Comparison of ENCODE assay signal across 8 mouse cellular contexts in genomic region chr2:180346820-180347497, GRCm38 (mm10). TPM values are rescaled to one million over a fixed set of nuclear protein-coding genes. Genes with fewer than 3 reads are reported as not detected.
DNase-seq lines count a peak whose midpoint lies in the region; ATAC-seq and TF ChIP-seq lines count a peak whose summit lies in the region.

No protein-coding gene starts in this region.

- H3K36me3 ChIP-seq in hindbrain, embryonic 10.5 days: no peaks in the 10 kb centered on the region
- H3K36me3 ChIP-seq in lung, embryonic 16.5 days (ENCODE audit: control insufficient read depth, insufficient read depth, low read length): no peaks in the 10 kb centered on the region

- TF ChIP-seq POLR2A in cerebellum, adult 2 months (IDR thresholded peaks at IDR 0.05; ENCODE audit: borderline replicate concordance, insufficient read depth, low read length): no peak

- ATAC-seq in lung, embryonic 16.5 days (ENCODE audit: low read depth): peak; percentile 67

- H3K9me3 ChIP-seq in hindbrain, embryonic 10.5 days: no peaks in the 10 kb centered on the region
- no peaks in the 10 kb centered on the region for H3K9me3 ChIP-seq in lung, embryonic 16.5 days (ENCODE audit: control insufficient read depth, low read length)

- H3K4me1 ChIP-seq in cerebellum, adult 2 months (ENCODE audit: control insufficient read depth, insufficient read depth, low read length): no peaks in the 10 kb centered on the region
- H3K4me1 ChIP-seq in hindbrain, embryonic 10.5 days (replicated peaks): peaks cover 5% of the 10 kb centered on the region
- H3K4me1 ChIP-seq in lung, embryonic 16.5 days (replicated peaks; ENCODE audit: control insufficient read depth, insufficient read depth, low read length): peaks cover 34% of the 10 kb centered on the region

- H3K27me3 ChIP-seq in cerebellum, adult 2 months (ENCODE audit: control insufficient read depth, insufficient read depth, low read length): no peaks in the 10 kb centered on the region
- no peaks in the 10 kb centered on the region for H3K27me3 ChIP-seq in hindbrain, embryonic 10.5 days (ENCODE audit: insufficient read depth, poor library complexity, severe bottlenecking)
- H3K27me3 ChIP-seq in lung, embryonic 16.5 days (ENCODE audit: control insufficient read depth, insufficient read depth, low read depth, low read length): no peaks in the 10 kb centered on the region

- DNase-seq in MEL-GATA-1-ER (ENCODE audit: extremely low read depth, low read depth): peak; percentile 42
- peak; percentile 66 to 76 for DNase-seq in cerebellum, adult 2 months
- peak; percentile 81 for DNase-seq in forelimb bud, embryonic 11.5 days (ENCODE audit: low read depth, low spot score)
- DNase-seq in hindbrain, embryonic 10.5 days (ENCODE audit: low spot score): peak; percentile 85
- peak; percentile 55 to 81 for DNase-seq in layer of hippocampus, adult 8-10 months (ENCODE audit: low spot score in 2 of 2)
- DNase-seq in ovary, postnatal 10 days (ENCODE audit: low spot score): peak; percentile 58
- DNase-seq in thymus, postnatal 0 days (ENCODE audit: low spot score): peak; percentile 77

- no peak overlapping the region for H3K27ac ChIP-seq in cerebellum, adult 2 months (ENCODE audit: insufficient read depth, low read length)
- H3K27ac ChIP-seq in hindbrain, embryonic 10.5 days: peak overlapping the region; percentile 78
- no peak overlapping the region for H3K27ac ChIP-seq in lung, embryonic 16.5 days (ENCODE audit: low read length)

- H3K4me3 ChIP-seq in cerebellum, adult 2 months (replicated peaks; ENCODE audit: insufficient read depth, low read depth, low read length): no peak overlapping the region
- H3K4me3 ChIP-seq in hindbrain, embryonic 10.5 days: no peak overlapping the region
- no peak overlapping the region for H3K4me3 ChIP-seq in lung, embryonic 16.5 days (ENCODE audit: low read length)

- no peak overlapping the region for H3K4me2 ChIP-seq in lung, embryonic 16.5 days (ENCODE audit: low read depth, low read length)

- peak overlapping the region; percentile 5; the same call in 1 of the 2 replicates for H3K9ac ChIP-seq in lung, embryonic 16.5 days (ENCODE audit: low read length)

- peak; percentile 78 for TF ChIP-seq CTCF in cerebellum, adult 2 months (IDR thresholded peaks at IDR 0.05; ENCODE audit: borderline replicate concordance, insufficient read depth, low read depth, low read length)

- WGBS in cerebellum, adult 2 months: 25% methylated on average over 9 of the region's 9 CpGs
- WGBS in hindbrain, embryonic 10.5 days: 31% methylated on average over 9 of the region's 9 CpGs
- 22% methylated on average over 9 of the region's 9 CpGs for WGBS in lung, embryonic 16.5 days

RNA-seq across cellular contexts. Expression of gene Gata5, which starts 12.5 kb away (rescaled TPM):
- not detected in 2 replicates for polyA plus RNA-seq in cerebellum, adult 2 months (2012; rRNA removed)
- 0.25 TPM in 1 of 2 replicates, not detected in the other for polyA plus RNA-seq in hindbrain, embryonic 10.5 days (2016; fragmentation: Nextera tagmentation; extraction: Ambion mirVana)
- total RNA-seq in layer of hippocampus, adult 8-10 months (2022): not detected
- 23.2 and 25.3 TPM in 2 replicates for polyA plus RNA-seq in lung, embryonic 16.5 days (2015; fragmentation: Nextera tagmentation; extraction: Ambion mirVana)
- polyA plus RNA-seq in thymus, postnatal 0 days (2015; fragmentation: Nextera tagmentation; extraction: Ambion mirVana): not detected in 2 replicates

RNA-seq across cellular contexts. Expression of gene Rbbp8nl, which starts 57.3 kb away (rescaled TPM):
- polyA plus RNA-seq in cerebellum, adult 2 months (2012; rRNA removed): not detected in 2 replicates
- polyA plus RNA-seq in hindbrain, embryonic 10.5 days (2016; fragmentation: Nextera tagmentation; extraction: Ambion mirVana): 0.18 and 0.55 TPM in 2 replicates
- total RNA-seq in layer of hippocampus, adult 8-10 months (2022): not detected
- 2.7 and 2.8 TPM in 2 replicates for polyA plus RNA-seq in lung, embryonic 16.5 days (2015; fragmentation: Nextera tagmentation; extraction: Ambion mirVana)
- polyA plus RNA-seq in thymus, postnatal 0 days (2015; fragmentation: Nextera tagmentation; extraction: Ambion mirVana): 0.05 TPM in 1 of 2 replicates, not detected in the other

Comparison
In these comparisons a context has a peak if more than half of its experiments do, and no peak if none do; other contexts are left out.
1. RNA of gene Gata5, which starts 12.5 kb away (polyA plus RNA-seq): 23.2 to 25.3 TPM in lung, embryonic 16.5 days; 0.25 TPM in hindbrain, embryonic 10.5 days, not detected in thymus, postnatal 0 days and not detected in cerebellum, adult 2 months; every median in the first group is over 10 times any median in the second.
2. Peak in every context shown above with its lines, with median percentiles within 50 percentile points of each other: DNase-seq.